Mouse (Mus musculus) liver, adult 2 months (tissue): ENCODE data around the gene Slc7a15.

Experiments used
- CTCF ChIP-seq: fragments of 200-500 bp; IDR thresholded peaks from 2 replicates; pipeline ENCODE4 v1.5.1; 2011; ENCODE audit warnings: low read depth, low read length, control low read depth
- POLR2A ChIP-seq: fragments of 200-500 bp; IDR thresholded peaks from 2 replicates; pipeline ENCODE4 v1.6.1; 2011; ENCODE audit warnings: low read length, control low read depth; ENCODE audit not compliant: insufficient read depth; ENCODE audit errors: extremely low read depth

- TF ChIP-seq CTCF: no peak
- no peak for TF ChIP-seq POLR2A
These were observed 38.1 kb upstream of the Slc7a15 start for GRCm38 (mm10) chr12:8636945-8637344.
